Mouse (Mus musculus) urinary bladder, postnatal 36 days (tissue): Measurements from ENCODE around the gene Dtx2.
"Not testable (repeated sequence)": the region's sequence is repeated elsewhere in the genome, so short reads cannot be mapped to it uniquely, and the experiment has no call there.

Source experiments
- DNase-seq, 2 experiments: peaks; one replicate each; pipeline ENCODE4 v3.0.0; 2022; ENCODE audit warnings: low spot score in 2 of 2, mixed read lengths in 1 of 2

The Dtx2 gene

DNA sequence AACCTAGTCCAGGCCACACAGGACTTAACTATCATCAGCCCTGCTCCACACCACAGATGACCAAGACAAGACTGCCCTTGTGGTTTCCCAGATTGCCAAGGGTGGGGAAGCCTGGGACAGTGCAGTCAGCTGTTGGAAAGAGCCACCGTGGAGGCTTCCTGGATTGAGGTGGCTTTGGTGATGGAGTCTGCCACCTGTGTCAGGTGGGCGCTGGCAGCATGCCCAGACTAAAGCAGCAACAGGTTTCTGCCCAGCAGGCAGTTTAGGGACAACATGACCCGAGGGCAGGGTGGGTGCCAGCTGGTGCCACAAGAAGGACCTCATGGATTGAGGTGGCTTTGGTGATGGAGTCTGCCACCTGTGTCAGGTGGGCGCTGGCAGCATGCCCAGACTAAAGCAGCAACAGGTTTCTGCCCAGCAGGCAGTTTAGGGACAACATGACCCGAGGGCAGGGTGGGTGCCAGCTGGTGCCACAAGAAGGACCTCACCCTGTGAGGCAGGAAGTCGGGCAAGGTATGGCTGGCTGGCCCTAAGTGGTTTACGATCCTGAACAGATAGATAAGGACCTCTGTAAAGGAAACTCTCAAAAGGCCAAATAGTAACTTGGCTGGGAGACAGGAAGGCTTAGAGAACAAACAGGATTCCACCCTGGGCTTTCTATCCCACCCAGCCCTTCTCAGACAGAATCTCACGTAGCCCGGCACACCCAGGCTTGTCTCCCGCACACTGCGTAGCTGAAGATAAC is 72.0 kb downstream of the Dtx2 start:
- DNase-seq = not testable (repeated sequence)

DNA sequence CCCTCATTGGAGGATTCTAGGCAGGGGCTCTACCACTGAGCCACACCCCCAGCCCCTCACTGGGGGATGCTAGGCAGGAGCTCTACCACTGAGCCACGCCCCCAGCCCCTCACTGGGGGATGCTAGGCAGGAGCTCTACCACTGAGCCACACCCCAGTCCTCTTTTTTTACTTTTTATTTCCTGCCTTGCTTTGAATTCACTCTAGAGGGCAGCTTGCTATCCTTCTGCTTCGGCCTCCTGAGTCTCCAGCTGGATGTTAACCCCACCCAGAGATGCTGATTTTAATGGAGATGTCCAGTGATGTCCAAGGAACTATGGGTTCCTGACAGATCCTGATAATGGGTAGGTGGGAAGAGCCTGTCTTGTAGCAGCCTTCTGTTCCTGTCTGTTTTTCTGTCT is 74.8 kb downstream of the Dtx2 start:
- DNase-seq = no peak

- DNase-seq = no peak
These were observed 78.5 kb downstream of the Dtx2 start for GRCm38 (mm10) chr5:136073051-136073450.

GRCm38 (mm10) chr5:136073526-136073925 is 78.9 kb downstream of the Dtx2 start:
- DNase-seq = no peak

GRCm38 (mm10) chr5:136075076-136075475 is 80.5 kb downstream of the Dtx2 start:
- DNase-seq = no peak

GRCm38 (mm10) chr5:136076284-136076683 is 81.7 kb downstream of the Dtx2 start:
- DNase-seq = no peak

DNA sequence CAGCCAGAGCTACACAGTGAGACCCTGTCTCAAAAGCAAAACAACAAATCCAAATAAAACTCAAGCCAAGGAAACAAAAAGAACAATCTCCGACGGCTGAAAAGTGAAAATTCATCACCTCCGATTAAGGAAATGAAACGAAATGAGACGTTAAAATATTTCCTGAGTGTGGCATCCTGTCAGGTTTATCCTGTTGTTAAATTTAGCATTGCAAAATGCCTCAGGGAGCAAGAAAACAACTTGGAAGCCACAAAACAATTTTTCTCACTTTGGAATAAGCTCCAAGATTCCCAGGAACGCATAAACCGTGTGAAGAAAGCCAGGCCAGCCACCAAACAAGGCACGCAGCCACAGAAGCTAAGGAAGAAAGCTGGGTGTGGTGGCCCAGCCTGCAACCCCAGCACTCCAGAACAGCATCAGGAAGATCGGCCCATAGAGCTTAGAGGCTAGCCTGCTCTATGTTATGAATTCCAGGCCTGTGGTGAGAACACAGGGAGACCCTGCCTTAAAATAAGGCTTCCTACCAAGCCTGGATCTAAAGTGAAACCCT is 82.5 kb downstream of the Dtx2 start:
- DNase-seq = no peak

DNA sequence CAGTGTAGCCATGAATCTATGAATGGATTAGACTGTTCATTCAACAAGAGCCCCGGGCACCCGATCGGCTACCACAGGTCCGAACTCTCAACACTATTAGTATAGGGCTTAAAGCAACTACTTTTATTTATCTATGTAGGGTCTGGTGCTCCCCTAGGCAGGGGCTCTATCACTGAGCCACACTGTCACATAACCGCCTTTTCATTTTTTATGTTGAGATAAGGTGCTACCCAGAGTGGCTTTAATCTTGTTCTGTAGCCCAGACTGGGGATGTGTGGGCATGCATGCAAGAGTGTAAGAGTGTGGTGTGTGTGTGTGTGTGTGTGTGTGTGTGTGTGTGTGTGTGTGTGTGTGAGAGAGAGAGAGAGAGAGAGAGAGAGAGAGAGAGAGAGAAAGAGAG is 83.5 kb downstream of the Dtx2 start:
- DNase-seq = no peak

DNA sequence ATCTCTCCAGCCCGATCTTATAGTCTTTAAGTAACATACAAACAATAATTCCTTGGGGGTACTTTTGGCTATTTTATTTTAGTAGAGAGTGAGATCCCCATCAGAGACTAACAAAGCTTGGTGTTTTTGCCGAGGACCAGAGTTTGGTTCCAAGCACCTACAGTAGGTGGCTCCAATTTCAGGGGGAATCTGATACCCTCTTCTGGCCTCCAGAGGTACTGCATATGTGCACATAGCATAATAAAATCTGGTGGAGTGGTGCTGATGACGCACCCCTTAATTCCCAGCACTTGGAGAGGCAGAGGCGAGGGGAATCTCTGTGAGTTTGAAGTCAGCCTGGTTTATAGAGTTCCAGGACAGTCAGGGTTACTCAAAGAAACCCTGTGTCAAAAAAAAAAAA is 87.7 kb downstream of the Dtx2 start:
- DNase-seq = no peak
